Mouse (Mus musculus): ENCODE results near the gene Cdh23.

Gene Cdh23

GRCm38 (mm10) chr10:60284248-60284647, 412.0 kb downstream of the Cdh23 start:
- no peak for DNase-seq (ENCODE audit: low spot score)

GRCm38 (mm10) chr10:60282116-60283014, 413.9 kb downstream of the Cdh23 start:
- no peak for DNase-seq (ENCODE audit: low spot score)

GRCm38 (mm10) chr10:60281571-60282050, 414.7 kb downstream of the Cdh23 start:
- DNase-seq (ENCODE audit: low spot score) = no peak

DNA sequence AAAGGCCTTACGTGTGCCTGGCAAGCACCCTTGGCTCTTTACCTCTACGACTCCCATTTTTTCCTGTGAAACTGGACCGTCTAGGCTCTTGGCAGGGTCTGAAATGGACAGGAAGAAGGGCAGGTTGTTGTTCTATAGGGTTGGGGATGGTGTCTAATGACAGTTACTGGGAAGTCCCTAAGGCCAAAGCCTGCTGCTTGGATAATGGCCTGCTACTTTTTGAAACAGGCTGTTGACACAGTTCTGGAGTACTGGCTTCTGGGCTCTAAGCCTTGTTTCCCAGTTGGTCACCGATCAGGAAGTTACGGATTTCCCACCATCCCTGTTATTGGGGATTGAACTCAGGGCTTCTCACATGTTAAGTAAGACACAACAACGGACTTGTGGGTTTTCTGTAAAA, 415.9 kb downstream of the Cdh23 start:
- no peak for DNase-seq (ENCODE audit: low spot score)

DNA sequence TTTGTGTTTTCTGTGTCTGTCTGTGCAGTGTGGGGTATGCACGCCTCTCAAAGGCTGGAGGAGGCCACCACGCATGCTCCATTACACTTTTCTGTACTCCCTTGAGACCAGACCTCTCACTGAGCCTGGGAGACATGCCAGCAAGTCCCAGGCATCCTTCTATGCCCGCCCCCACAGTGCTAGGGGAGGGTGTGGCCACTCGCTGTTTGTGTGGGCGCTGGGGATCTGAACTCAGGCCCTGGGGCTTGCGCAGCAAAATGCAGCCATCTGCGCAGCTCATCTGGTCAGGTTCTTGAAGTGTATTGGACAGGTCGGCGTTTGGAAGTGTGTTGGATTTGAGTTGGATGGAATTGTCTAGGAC, 416.4 kb downstream of the Cdh23 start:
- DNase-seq (ENCODE audit: low spot score) = no peak

DNA sequence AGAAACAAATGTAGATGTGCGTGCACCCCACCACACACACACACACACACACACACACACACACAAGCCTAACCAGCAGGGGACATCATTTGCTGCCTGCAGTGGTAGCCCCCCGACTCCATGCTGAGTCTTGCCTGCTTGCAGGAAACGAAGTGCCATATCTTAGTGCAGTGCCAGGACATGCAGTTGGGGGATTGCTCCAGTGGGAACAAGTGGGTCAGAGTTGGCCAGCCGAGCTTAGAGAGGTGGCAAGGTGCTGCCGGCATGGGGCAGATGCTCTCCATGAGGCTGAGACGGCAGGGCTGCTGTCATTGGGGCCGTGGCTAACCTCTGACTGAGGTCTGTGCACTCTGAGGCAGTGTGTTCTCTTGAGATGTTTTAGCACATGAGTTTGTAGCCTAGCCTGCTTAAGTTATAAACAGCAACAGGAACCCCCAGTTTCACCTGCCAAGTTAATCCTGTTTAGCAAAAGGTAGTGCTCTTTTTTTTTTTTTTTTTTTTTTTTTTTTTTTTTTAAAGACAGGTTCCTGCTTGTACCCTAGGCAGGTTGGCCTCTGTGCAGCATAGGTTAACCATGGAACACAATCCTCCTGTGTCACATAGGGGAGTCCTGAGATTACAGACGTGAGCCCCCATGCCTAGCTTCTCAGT, 416.9 kb downstream of the Cdh23 start:
- DNase-seq (ENCODE audit: low spot score) = no peak

- no peak for DNase-seq (ENCODE audit: low spot score)
Measured at GRCm38 (mm10) chr10:60278786-60279185, 417.5 kb downstream of the Cdh23 start.

GRCm38 (mm10) chr10:60278006-60278399, 418.3 kb downstream of the Cdh23 start:
- no peak for DNase-seq (ENCODE audit: low spot score)

DNA sequence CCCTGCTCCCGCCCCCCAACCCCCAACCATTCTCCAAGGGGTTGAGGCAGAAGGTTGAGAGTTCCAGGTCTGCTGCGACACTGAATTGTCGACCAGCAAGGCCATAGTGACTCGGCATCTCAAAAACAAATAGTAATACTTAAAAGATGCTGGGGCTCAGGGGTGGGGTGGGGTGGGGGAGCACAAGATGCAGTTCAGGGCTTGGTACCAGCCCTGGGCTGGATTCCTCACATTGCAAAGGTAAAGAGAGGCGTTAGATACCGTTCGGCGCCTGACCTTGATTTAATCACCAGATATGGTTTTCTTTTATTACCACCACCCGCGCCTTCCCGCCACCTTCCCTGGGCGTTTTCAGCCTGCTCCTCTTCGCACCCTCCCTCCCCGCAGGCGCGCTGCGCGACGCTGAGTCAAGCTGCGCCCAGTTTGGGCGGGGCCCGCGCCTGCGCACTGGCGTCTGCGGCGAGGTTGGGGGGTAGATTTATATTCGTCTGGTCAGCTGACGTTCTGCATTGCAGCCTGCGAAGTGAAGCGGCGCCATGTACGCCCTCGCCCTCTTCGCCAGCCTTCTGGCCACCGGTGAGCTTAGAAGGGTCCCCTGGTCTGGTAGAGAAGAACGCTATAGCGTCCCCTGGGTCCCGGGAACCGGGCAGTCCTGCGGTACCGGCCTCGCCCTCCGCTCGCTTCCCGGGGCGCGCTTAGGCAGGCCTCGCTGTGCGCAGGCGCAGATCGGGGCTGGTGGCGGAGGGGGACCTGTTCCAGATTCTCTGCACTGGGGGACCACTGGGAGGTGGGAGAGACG, 418.9 kb downstream of the Cdh23 start, which contains the start of gene Psap:
Psap (plus strand) TSS at position 421 of the 799 bp plus-strand sequence.
- DNase-seq (ENCODE audit: low spot score) = peak; percentile 92

DNA sequence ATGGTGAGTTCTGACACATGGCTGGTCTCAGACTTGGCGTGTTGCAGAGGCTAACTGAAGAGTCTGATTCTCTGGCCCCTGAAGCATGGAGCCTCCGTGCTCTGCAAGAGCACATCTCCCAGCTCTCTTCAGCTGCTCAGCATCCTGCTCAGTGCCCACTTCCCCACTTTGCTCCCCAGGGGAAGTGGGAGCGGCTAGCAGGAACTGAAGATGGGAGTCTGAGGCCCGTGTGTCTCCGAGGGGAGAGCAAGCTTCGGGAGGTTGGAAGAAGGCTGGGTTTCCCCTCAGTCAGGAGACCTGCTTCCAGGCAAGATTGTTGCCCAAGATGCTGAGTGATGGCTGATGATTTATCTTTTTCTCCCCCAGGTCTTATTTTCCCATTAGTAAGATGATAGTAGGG, 422.9 kb downstream of the Cdh23 start:
- DNase-seq (ENCODE audit: low spot score) = no peak

DNA sequence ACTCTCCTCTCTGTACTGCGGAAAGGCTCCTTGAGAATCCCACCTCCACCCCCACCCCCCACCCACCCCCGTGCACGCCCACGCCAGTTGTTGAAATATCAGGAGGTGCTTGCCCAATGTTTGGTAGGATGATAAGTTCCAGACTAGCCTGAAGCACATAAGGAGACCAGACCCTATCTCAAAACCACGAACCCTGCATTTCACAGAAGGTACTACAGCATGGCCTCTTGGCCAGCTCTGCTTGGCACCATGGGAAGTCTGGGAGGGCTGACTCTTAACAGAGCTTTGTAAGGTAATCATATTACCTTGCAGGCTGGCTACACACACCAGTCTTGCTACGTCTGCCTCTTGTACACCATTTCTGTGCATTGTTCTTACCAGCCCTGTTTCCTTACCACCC, 424.0 kb downstream of the Cdh23 start:
- DNase-seq (ENCODE audit: low spot score) = no peak

GRCm38 (mm10) chr10:60271015-60271414, 425.3 kb downstream of the Cdh23 start:
- no peak for DNase-seq (ENCODE audit: low spot score)

- DNase-seq (ENCODE audit: low spot score) = no peak
Measured at GRCm38 (mm10) chr10:60269141-60270064, 426.9 kb downstream of the Cdh23 start.

DNA sequence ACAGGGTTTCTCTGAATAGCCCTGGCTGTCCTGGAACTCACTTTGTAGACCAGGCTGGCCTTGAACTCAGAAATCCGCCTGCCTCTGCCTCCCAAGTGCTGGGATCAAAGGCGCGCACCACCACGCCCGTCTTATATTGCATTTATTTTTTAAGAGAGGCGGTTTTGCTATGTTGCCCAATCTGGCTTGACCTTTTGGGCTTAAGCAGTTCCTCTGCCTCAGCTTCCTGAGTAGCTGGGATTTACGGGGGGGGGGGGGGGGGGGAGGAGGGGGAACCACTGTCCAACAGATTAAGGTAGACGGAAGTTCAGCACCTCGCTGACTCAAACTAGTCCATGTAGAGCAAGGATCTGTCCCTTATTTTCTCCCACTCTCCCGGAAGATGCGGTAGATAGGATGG, 427.6 kb downstream of the Cdh23 start:
- no peak for DNase-seq (ENCODE audit: low spot score)

DNA sequence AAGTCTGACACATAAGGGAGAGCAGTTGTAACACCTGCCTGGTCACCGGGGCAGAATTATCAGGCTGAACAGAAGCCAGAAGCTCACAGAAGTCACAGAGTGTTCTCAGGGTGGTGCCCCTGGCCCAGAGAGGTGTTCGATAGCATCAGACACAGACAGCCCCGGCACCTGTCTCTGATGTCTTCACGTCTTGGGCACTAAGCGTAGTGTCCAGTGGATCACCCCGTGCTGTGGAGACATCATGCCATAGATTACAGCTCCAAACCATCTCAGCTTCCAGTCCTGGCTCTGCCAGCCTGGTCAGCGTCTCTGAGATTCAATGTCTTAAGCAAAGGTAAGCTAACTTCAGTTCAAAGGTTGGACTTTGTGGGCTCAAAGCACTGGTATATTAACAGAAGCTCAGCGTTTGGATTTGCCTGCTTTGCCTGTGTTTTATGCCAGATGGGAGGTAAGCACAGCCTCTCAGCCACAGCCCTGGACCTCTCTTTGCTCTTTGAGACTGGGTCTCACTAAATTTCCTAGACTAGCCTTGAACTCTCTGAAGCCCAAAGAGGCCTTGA, 429.4 kb downstream of the Cdh23 start:
- DNase-seq (ENCODE audit: low spot score) = no peak

- no peak for DNase-seq (ENCODE audit: low spot score)
Measured at GRCm38 (mm10) chr10:60265252-60265651, 431.0 kb downstream of the Cdh23 start.

DNA sequence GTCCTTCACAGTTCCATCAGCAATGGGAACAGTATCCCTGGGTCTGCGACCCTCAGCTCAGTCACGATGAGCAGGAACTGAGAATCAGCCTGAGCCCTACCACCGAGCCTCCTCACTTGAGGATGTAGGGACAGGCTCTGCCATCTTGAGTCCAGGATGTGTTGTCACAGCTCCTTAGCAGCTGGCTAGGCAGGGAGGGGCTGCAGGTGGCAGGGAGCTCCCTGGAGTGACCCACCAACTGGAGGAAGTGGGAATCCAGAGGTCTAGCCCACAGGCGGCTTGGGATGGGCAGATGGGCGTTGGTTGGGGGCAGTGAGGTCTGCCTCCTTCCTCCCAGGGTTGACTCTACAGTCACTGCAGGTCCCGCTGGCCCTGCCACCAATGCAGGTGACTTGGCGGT, 432.9 kb downstream of the Cdh23 start:
- no peak for DNase-seq (ENCODE audit: low spot score)

- peak; percentile 60 for DNase-seq (ENCODE audit: low spot score)
Measured at GRCm38 (mm10) chr10:60262386-60262785, 433.9 kb downstream of the Cdh23 start.

- no peak for DNase-seq (ENCODE audit: low spot score)
Measured at GRCm38 (mm10) chr10:60261530-60261929, 434.8 kb downstream of the Cdh23 start.

- no peak for DNase-seq (ENCODE audit: low spot score)
Measured at GRCm38 (mm10) chr10:60260557-60261294, 435.6 kb downstream of the Cdh23 start.

All from retina, embryonic 14.5 days (tissue).